Mouse (Mus musculus) thymus, adult 2 months (tissue): ENCODE measurements around the gene Dapl1.

Experiments
- CTCF ChIP-seq: fragments of 200-500 bp; IDR thresholded peaks from 2 replicates; pipeline ENCODE4 v1.5.1; 2012; ENCODE audit warnings: mild to moderate bottlenecking, control low read depth, low read length, moderate library complexity, borderline replicate concordance; ENCODE audit not compliant: control insufficient read depth, poor library complexity, insufficient read depth; ENCODE audit errors: extremely low read depth
- POLR2A ChIP-seq: fragments of 200-500 bp; IDR thresholded peaks from 2 replicates; pipeline ENCODE4 v1.6.1; 2012; ENCODE audit warnings: mild to moderate bottlenecking, low read length, control low read depth, moderate library complexity; ENCODE audit not compliant: control insufficient read depth, poor library complexity, insufficient read depth; ENCODE audit errors: extremely low read depth

DNA sequence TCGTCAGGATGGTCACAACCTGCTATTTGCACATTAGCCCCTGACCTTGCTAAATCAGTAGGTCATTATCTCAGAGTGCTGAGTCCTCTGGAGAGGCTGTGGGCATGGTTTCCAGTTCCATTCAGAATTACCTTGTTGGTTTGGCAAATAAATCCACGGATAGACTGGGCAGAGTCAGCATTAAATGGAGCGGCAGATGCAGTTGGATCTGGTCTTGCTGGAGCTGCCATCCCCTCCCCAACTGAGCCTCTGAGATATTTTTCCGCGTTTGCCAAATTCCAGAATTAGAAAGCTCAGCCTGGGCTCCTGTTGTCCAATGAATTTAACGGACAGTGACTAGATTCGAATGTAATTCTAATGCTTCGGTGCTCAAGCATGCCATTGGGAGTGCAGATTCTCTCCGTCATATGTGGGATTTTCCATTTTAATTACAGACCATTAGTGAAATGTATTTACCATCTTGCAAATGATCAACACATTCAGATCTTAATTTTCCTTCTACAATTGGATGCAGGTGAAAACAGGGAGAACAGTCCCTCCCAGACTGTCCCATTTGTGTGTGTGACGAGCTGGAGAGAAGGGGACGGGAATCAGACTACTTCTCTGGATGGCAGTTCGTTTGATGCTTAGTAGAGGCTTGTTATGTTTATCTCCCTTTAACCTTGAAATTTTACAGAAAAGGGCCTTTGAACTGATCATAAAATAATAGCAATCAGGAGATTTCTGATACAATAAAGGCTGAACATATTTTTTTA, 20.8 kb upstream of the Dapl1 start:
- TF ChIP-seq CTCF (no peak), POLR2A (no peak)
